Mouse (Mus musculus): ENCODE data around the gene Sgce. TPM values are rescaled to one million over a fixed set of nuclear protein-coding genes. Genes with fewer than 3 reads are reported as not detected.

Gene Sgce
- polyA plus RNA-seq, 1 experiment from 2014 or later, result 50.6 TPM

DNA sequence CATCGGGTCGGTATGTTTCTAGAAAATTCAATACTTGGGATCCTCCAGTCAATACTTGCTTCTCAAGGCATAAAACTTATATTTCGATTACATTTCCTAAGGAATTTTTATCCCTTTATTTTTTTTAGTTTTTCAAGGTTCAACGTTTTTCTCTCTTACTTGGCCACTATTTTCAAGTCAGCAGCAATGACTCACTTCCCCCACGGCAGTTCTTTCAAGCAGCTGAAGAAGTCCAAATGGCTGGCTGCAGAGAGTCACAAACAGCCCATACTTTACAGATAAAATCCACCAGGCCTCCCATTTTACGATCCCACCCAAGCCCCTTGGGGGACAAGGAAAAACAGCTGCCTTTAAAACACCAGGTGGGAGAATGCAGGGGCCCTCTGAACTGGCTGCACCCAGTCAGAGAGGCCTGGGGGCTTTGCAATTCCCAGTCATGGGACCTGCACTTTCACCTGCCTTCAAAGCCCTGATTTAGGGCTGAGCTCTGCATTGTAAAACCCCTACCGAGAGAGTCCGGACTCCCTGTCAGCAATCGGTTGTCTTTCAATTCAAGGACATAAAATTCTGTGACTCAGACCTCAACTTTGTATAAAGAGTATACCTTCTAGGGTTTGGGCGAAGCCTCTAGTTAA, 62.2 kb downstream of the Sgce start:
- Histone ChIP-seq H3K36me3 (ENCODE audit: insufficient read depth, low read length) (no peaks in the 10 kb centered on the region), H3K27me3 (ENCODE audit: insufficient read depth, low read length) (no peaks in the 10 kb centered on the region), H3K4me3 (replicated peaks; ENCODE audit: low read depth, low read length) (no peak overlapping the region), H3K9ac (ENCODE audit: low read depth, low read length) (no peak overlapping the region), H3K4me1 (replicated peaks; ENCODE audit: insufficient read depth, low read length) (no peaks in the 10 kb centered on the region), H3K9me3 (replicated peaks; ENCODE audit: low read length) (no peaks in the 10 kb centered on the region), H3K4me2 (ENCODE audit: low read length) (no peak overlapping the region), H3K27ac (no peak overlapping the region)
- ATAC-seq (replicated peaks; ENCODE audit: low FRiP score, low read depth) (no peak; the same call in 1 of the 2 replicates), DNase-seq (ENCODE audit: low spot score) (no peak)
- TF ChIP-seq CTCF (IDR thresholded peaks at IDR 0.05; ENCODE audit: low read depth), result no peak
- 42% methylated on average over 10 of the region's 10 CpGs for WGBS

DNA sequence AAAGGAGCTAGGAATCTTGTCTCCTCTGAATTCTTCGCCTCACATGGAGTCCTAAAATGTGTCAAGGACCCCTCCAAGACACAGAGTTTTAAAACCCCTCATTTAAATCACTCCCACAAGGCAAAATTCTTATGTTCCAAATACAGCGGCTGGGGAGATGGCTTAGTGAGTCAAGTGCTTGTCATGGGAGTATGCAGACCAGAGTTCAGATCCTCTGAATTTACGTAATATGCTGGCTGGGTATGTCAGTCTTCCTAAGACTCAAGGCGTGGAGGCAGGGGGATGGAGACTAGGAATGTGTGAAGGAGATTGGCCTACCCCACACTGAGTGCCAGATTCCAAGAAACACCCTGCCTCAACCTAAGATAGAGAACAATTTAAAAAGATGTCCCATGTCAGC, 66.4 kb downstream of the Sgce start:
- no peak for TF ChIP-seq CTCF (IDR thresholded peaks at IDR 0.05; ENCODE audit: low read depth)
- ATAC-seq (replicated peaks; ENCODE audit: low FRiP score, low read depth) (no peak), DNase-seq (ENCODE audit: low spot score) (no peak)
- no peak overlapping the region for H3K4me3 ChIP-seq (replicated peaks; ENCODE audit: low read depth, low read length)
- H3K27me3 ChIP-seq (ENCODE audit: insufficient read depth, low read length), result no peaks in the 10 kb centered on the region
- no peaks in the 10 kb centered on the region for H3K36me3 ChIP-seq (ENCODE audit: insufficient read depth, low read length)
- no peak overlapping the region for H3K4me2 ChIP-seq (ENCODE audit: low read length)
- no peak overlapping the region for H3K27ac ChIP-seq
- H3K9ac ChIP-seq (ENCODE audit: low read depth, low read length), result no peak overlapping the region
- no peaks in the 10 kb centered on the region for H3K4me1 ChIP-seq (replicated peaks; ENCODE audit: insufficient read depth, low read length)
- 85% methylated on average over 4 of the region's 4 CpGs for WGBS
- H3K9me3 ChIP-seq (replicated peaks; ENCODE audit: low read length), result no peaks in the 10 kb centered on the region

DNA sequence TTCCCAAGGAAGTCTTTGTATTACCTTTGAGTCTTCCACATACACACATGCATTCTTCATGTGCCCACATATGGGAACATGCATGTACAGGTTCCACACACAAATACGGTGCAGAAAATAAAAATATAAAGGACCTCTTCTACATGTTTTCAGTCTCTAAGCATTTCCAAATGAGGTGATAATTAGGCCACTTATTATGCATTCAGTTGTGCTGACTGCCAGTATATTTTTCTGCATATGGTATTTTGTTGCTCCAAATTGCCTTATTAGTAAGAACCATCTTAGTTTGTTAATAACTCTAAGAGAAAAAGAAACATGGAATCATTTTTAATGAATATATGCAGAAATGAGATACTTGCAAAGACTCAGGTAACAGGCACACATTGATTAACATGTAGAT, 67.0 kb downstream of the Sgce start:
- no peaks in the 10 kb centered on the region for H3K9me3 ChIP-seq (replicated peaks; ENCODE audit: low read length)
- no peak overlapping the region for H3K27ac ChIP-seq
- WGBS, result 98% methylated on average over 1 of the region's 1 CpGs
- H3K36me3 ChIP-seq (ENCODE audit: insufficient read depth, low read length), result no peaks in the 10 kb centered on the region
- no peaks in the 10 kb centered on the region for H3K27me3 ChIP-seq (ENCODE audit: insufficient read depth, low read length)
- DNase-seq (ENCODE audit: low spot score), result no peak
- H3K9ac ChIP-seq (ENCODE audit: low read depth, low read length), result no peak overlapping the region
- ATAC-seq (replicated peaks; ENCODE audit: low FRiP score, low read depth), result no peak
- H3K4me1 ChIP-seq (replicated peaks; ENCODE audit: insufficient read depth, low read length), result no peaks in the 10 kb centered on the region
- TF ChIP-seq CTCF (IDR thresholded peaks at IDR 0.05; ENCODE audit: low read depth), result no peak
- H3K4me2 ChIP-seq (ENCODE audit: low read length), result no peak overlapping the region
- no peak overlapping the region for H3K4me3 ChIP-seq (replicated peaks; ENCODE audit: low read depth, low read length)

GRCm38 (mm10) chr6:4677356-4677761, 69.6 kb downstream of the Sgce start:
- Histone ChIP-seq H3K9ac (ENCODE audit: low read depth, low read length) (no peak overlapping the region), H3K36me3 (ENCODE audit: insufficient read depth, low read length) (no peaks in the 10 kb centered on the region), H3K27ac (no peak overlapping the region), H3K4me2 (ENCODE audit: low read length) (no peak overlapping the region), H3K27me3 (ENCODE audit: insufficient read depth, low read length) (no peaks in the 10 kb centered on the region), H3K4me3 (replicated peaks; ENCODE audit: low read depth, low read length) (no peak overlapping the region), H3K4me1 (replicated peaks; ENCODE audit: insufficient read depth, low read length) (no peaks in the 10 kb centered on the region), H3K9me3 (replicated peaks; ENCODE audit: low read length) (no peaks in the 10 kb centered on the region)
- DNase-seq (ENCODE audit: low spot score), result no peak
- ATAC-seq (replicated peaks; ENCODE audit: low FRiP score, low read depth), result no peak
- 54% methylated on average over 1 of the region's 1 CpGs for WGBS
- TF ChIP-seq CTCF (IDR thresholded peaks at IDR 0.05; ENCODE audit: low read depth), result no peak

GRCm38 (mm10) chr6:4665154-4665553, 81.9 kb downstream of the Sgce start:
- ATAC-seq (replicated peaks; ENCODE audit: low FRiP score, low read depth) (no peak), DNase-seq (ENCODE audit: low spot score) (no peak)
- Histone ChIP-seq H3K27me3 (ENCODE audit: insufficient read depth, low read length) (no peaks in the 10 kb centered on the region), H3K4me2 (ENCODE audit: low read length) (no peak overlapping the region), H3K27ac (no peak overlapping the region), H3K36me3 (ENCODE audit: insufficient read depth, low read length) (no peaks in the 10 kb centered on the region), H3K9me3 (replicated peaks; ENCODE audit: low read length) (no peaks in the 10 kb centered on the region), H3K9ac (ENCODE audit: low read depth, low read length) (no peak overlapping the region), H3K4me3 (replicated peaks; ENCODE audit: low read depth, low read length) (no peak overlapping the region), H3K4me1 (replicated peaks; ENCODE audit: insufficient read depth, low read length) (no peaks in the 10 kb centered on the region)
- WGBS, result 86% methylated on average over 6 of the region's 6 CpGs
- no peak for TF ChIP-seq CTCF (IDR thresholded peaks at IDR 0.05; ENCODE audit: low read depth)

GRCm38 (mm10) chr6:4664313-4664712, 82.7 kb downstream of the Sgce start:
- no peak for DNase-seq (ENCODE audit: low spot score)
- WGBS, result 80% methylated on average over 2 of the region's 2 CpGs
- Histone ChIP-seq H3K4me2 (ENCODE audit: low read length) (no peak overlapping the region), H3K9ac (ENCODE audit: low read depth, low read length) (no peak overlapping the region), H3K4me3 (replicated peaks; ENCODE audit: low read depth, low read length) (no peak overlapping the region), H3K27me3 (ENCODE audit: insufficient read depth, low read length) (no peaks in the 10 kb centered on the region), H3K4me1 (replicated peaks; ENCODE audit: insufficient read depth, low read length) (no peaks in the 10 kb centered on the region), H3K36me3 (ENCODE audit: insufficient read depth, low read length) (no peaks in the 10 kb centered on the region), H3K9me3 (replicated peaks; ENCODE audit: low read length) (no peaks in the 10 kb centered on the region), H3K27ac (no peak overlapping the region)
- TF ChIP-seq CTCF (IDR thresholded peaks at IDR 0.05; ENCODE audit: low read depth), result no peak
- ATAC-seq (replicated peaks; ENCODE audit: low FRiP score, low read depth), result no peak

DNA sequence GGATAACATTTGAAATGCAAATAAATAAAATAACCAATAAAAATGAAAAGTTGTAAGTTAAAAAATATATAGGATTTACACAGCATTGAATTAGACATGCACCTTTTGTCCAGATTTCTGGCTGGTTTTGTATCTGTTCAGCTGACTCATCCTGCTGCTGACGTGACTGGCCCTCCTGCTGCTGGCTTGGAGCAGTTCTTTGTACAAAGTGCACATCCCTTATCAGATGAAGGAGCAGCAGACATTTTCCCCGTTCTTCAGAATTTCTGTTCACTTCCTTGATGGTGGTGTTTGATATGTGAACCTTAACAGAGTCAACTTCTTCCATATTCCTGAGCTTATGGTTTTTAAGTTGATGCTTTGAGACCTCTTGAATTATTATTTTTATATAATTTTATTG, 83.5 kb downstream of the Sgce start:
- no peaks in the 10 kb centered on the region for H3K36me3 ChIP-seq (ENCODE audit: insufficient read depth, low read length)
- ATAC-seq (replicated peaks; ENCODE audit: low FRiP score, low read depth) (no peak), DNase-seq (ENCODE audit: low spot score) (no peak)
- H3K4me2 ChIP-seq (ENCODE audit: low read length), result no peak overlapping the region
- H3K4me1 ChIP-seq (replicated peaks; ENCODE audit: insufficient read depth, low read length), result no peaks in the 10 kb centered on the region
- H3K4me3 ChIP-seq (replicated peaks; ENCODE audit: low read depth, low read length), result no peak overlapping the region
- H3K27me3 ChIP-seq (ENCODE audit: insufficient read depth, low read length), result no peaks in the 10 kb centered on the region
- no peak for TF ChIP-seq CTCF (IDR thresholded peaks at IDR 0.05; ENCODE audit: low read depth)
- WGBS, result 73% methylated on average over 2 of the region's 2 CpGs
- H3K9me3 ChIP-seq (replicated peaks; ENCODE audit: low read length), result no peaks in the 10 kb centered on the region
- H3K9ac ChIP-seq (ENCODE audit: low read depth, low read length), result no peak overlapping the region
- no peak overlapping the region for H3K27ac ChIP-seq
